Mouse (Mus musculus): Measurements from ENCODE around the gene Tmem230. TPM values are rescaled to one million over a fixed set of nuclear protein-coding genes. Genes with fewer than 3 reads are reported as not detected.
"Not testable (repeated sequence)": the region's sequence is repeated elsewhere in the genome, so short reads cannot be mapped to it uniquely, and the experiment has no call there.

Tmem230 gene
- polyA plus RNA-seq, 1 experiment from 2014 or later: 54.7 TPM

DNA sequence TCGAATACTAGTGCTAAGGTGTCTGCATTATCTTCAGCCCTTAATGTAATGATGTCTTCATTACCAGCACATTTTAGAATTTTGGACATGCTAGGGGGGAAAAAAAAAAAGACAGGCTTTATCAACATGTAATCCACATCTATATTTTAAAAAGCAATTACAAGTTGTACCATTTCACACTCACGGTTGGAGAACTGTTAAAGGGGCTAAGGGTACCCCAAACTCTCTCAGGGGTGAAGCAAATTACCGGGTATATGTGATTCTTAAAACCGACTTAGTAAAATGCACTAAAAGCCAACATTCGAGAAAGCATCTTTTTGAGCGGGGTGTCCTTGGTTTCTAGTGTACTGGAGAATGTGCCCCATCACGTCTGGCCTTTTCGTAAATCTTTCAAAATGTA is 4.3 kb upstream of the Tmem230 start:
- Histone ChIP-seq H3K9ac (replicated peaks) (peak overlapping the region; percentile 61), H3K4me1 (peaks cover 37% of the 10 kb centered on the region), H3K4me3 (peak overlapping the region; percentile 64), H3K4me2 (replicated peaks) (peak overlapping the region; percentile 64), H3K27me3 (no peaks in the 10 kb centered on the region), H3K9me3 (no peaks in the 10 kb centered on the region), H3K36me3 (no peaks in the 10 kb centered on the region), H3K27ac (replicated peaks) (no peak overlapping the region)
- no peak for ATAC-seq (ENCODE audit: low FRiP score, low read depth)
- WGBS: 11% methylated on average over 8 of the region's 8 CpGs

DNA sequence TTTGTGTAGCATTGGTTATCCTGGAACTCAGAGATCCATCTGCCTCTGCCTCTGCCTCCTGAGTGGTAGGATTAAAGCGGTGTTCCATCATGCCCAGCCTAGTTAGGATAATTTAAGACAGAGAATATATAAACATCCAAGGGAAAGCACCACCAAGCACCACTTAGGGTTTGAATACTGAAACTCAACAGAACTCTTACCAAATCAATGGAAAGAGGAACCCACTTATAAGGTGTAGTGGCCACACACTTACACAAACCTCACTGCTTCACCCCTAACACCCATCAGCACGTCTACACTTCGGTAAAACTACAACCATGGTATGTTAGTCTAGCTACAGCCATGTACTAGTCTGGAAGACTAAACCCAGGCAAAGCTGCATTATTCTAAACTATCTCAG is 4.2 kb downstream of the Tmem230 start:
- Histone ChIP-seq H3K4me3 (no peak overlapping the region), H3K27ac (replicated peaks) (no peak overlapping the region), H3K9ac (replicated peaks) (no peak overlapping the region), H3K4me2 (replicated peaks) (no peak overlapping the region), H3K4me1 (peaks cover 10% of the 10 kb centered on the region), H3K9me3 (no peaks in the 10 kb centered on the region), H3K27me3 (no peaks in the 10 kb centered on the region), H3K36me3 (peaks cover 16% of the 10 kb centered on the region; the same call in 1 of the 2 replicates)
- 90% methylated on average over 3 of the region's 3 CpGs for WGBS
- ATAC-seq (ENCODE audit: low FRiP score, low read depth): no peak

DNA sequence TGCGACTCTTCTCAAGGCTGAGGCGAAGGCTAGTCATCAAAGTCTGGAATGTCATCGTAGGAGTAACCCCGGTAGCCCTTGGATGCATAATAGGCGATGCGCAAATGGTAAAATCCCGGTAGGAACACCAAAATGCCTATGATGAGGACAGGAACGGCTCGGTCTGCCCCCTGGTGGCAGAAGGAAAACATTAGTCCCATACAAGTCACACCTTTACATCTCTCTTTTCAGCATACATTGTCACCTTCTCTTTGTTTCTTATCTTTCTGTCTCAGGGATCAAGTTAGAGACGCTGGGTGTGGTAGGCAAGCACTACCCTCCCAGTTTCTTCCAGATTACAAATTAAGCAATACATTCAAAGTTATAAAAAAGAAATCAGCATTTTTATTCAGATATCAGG is 7.2 kb downstream of the Tmem230 start:
- H3K4me1 ChIP-seq; H3K4me2 ChIP-seq (replicated peaks); H3K27ac ChIP-seq (replicated peaks); ATAC-seq (ENCODE audit: low FRiP score, low read depth); H3K9me3 ChIP-seq; H3K9ac ChIP-seq (replicated peaks); H3K27me3 ChIP-seq; H3K4me3 ChIP-seq: not testable (repeated sequence)
- peaks cover 16% of the 10 kb centered on the region; the same call in 1 of the 2 replicates for H3K36me3 ChIP-seq
- 38% methylated on average over 8 of the region's 10 CpGs for WGBS

DNA sequence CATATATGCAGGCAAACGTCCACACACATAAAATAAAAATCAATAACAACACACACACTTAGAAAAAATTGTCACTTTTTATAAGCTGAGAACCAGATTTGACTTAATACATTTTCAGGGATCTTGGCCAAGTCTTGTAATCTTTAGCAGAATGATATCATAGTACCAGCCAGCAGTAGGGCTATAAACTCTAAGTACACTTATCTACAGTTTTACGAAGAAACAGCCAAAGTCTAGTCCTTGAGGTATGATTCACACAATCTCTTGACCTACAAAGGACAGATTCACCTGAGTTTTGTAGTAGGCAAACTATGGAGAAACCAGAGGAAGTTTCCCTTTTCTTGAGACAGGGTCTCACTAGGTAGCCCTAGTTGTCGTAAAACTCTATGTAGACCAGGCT is 8.2 kb downstream of the Tmem230 start:
- not testable (repeated sequence) for H3K27me3 ChIP-seq; ATAC-seq (ENCODE audit: low FRiP score, low read depth); H3K4me2 ChIP-seq (replicated peaks); H3K9me3 ChIP-seq; H3K4me1 ChIP-seq; H3K9ac ChIP-seq (replicated peaks); H3K4me3 ChIP-seq; H3K27ac ChIP-seq (replicated peaks)
- peaks cover 13% of the 10 kb centered on the region; the same call in 1 of the 2 replicates for H3K36me3 ChIP-seq
- WGBS: 94% methylated on average over 3 of the region's 3 CpGs

DNA sequence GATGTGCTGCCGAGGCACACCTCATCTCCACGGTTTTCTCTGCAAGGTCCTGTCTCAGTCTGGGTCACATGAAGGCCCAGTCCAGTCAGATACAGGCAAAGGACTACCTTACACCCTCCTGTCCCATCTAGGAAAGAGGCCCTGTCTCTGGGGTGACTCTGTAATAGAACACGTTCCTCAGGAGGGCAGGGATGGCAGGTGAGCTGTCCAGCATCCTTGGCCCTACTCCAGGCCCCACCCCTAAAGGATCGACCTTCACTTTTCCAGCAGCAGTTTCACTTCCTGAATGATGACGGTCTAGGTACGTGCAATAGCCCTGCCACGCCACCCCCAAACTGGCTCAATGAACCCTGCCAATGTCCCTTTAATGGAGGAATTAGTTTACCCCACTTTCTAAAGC is 11.6 kb downstream of the Tmem230 start:
- Histone ChIP-seq H3K4me3 (no peak overlapping the region), H3K36me3 (no peaks in the 10 kb centered on the region), H3K9ac (replicated peaks) (no peak overlapping the region), H3K4me2 (replicated peaks) (no peak overlapping the region), H3K27ac (replicated peaks) (no peak overlapping the region), H3K9me3 (no peaks in the 10 kb centered on the region), H3K4me1 (no peaks in the 10 kb centered on the region), H3K27me3 (no peaks in the 10 kb centered on the region)
- WGBS: 82% methylated on average over 7 of the region's 7 CpGs
- no peak for ATAC-seq (ENCODE audit: low FRiP score, low read depth)

DNA sequence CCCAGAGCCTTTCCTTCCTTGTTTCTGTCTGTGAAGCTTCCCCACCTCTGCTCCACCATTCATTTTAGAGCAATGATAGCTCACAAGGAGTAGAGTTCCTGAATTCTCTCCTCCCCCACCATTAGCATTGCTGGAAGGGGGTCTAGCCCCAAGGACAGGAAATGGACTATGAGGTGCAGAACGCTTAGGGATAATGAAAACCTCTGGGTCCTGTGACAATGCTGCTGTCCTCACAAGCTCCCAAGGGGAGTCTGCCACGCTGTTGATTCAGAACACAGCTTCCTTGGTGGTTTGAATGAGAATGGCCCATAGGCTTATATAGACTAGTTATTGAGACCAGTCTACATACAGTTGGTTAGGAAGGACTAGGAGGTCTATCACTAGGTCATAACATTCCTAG is 12.3 kb downstream of the Tmem230 start:
- WGBS: 48% methylated on average over 2 of the region's 2 CpGs
- no peak overlapping the region for H3K27ac ChIP-seq (replicated peaks)
- H3K9me3 ChIP-seq: no peaks in the 10 kb centered on the region
- no peak for ATAC-seq (ENCODE audit: low FRiP score, low read depth)
- H3K9ac ChIP-seq (replicated peaks): no peak overlapping the region
- H3K4me2 ChIP-seq (replicated peaks): no peak overlapping the region
- no peaks in the 10 kb centered on the region for H3K4me1 ChIP-seq
- H3K4me3 ChIP-seq: no peak overlapping the region
- no peaks in the 10 kb centered on the region for H3K36me3 ChIP-seq
- H3K27me3 ChIP-seq: no peaks in the 10 kb centered on the region

DNA sequence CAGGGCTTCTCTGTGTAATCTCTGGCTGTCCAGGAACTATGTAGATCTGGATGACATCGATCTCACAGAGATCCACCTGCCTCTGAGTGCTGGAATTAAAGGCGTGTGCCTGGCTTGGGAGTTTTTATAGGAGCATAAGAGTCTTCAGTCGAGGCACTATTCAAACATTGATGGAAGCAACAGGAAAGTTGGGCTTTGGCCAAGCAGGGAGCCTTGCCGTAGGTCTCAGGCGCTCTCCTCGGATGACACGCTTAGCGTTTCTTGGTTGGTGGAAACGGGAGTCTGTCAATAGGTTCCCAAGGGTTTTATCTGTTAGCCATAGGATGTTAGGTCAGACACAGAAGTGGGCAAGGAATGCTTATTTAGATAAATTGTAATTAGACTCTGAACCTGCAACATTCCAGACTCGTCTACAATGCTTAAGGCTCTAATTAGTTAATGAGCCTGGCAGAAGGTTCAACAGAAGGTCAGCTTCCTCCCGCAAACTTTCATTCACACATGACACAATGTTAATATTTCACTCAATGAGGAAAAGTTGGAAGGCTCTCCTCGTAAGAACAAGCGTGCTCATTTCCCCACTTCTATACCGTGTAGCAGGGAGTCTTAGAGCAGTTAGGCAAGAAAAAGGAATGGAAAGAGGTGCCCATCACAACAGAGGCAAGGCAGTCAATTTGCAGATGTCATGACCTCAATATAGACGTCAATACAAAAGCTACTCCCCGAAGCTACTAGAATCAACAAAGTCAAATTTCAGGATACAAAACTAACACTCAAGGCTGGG is 13.4 kb downstream of the Tmem230 start:
- no peaks in the 10 kb centered on the region for H3K27me3 ChIP-seq
- no peak overlapping the region for H3K27ac ChIP-seq (replicated peaks)
- H3K4me3 ChIP-seq: no peak overlapping the region
- ATAC-seq (ENCODE audit: low FRiP score, low read depth): no peak
- 84% methylated on average over 16 of the region's 16 CpGs for WGBS
- no peaks in the 10 kb centered on the region for H3K4me1 ChIP-seq
- H3K4me2 ChIP-seq (replicated peaks): no peak overlapping the region
- H3K9me3 ChIP-seq: no peaks in the 10 kb centered on the region
- no peaks in the 10 kb centered on the region for H3K36me3 ChIP-seq
- no peak overlapping the region for H3K9ac ChIP-seq (replicated peaks)

DNA sequence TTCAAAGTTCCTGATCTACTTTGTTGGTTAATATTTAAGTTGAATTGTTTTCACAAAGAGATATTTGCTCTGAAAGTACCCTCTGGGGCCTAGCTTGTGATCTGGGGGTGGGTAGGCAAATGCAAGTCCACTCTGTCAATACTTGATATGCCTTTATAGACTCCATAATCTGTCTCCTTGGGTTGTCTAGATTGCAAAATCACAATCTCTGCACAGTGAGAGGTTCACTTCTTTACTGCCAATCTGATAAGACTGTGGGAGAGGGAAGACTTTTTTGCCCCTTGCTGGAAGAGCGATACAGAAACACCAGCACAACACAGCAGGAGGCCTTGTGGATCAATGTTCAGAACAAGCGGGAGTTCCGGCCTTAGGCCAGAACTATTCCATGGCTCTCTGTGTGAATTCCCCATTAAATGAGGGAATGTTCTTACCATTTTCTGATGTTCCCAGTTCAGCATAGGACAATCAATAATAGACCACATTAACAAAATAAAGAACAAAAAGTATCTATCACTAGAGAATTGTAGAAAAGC is 15.1 kb downstream of the Tmem230 start:
- ATAC-seq (ENCODE audit: low FRiP score, low read depth): no peak
- Histone ChIP-seq H3K27ac (replicated peaks) (no peak overlapping the region), H3K4me2 (replicated peaks) (no peak overlapping the region), H3K4me3 (no peak overlapping the region), H3K9me3 (no peaks in the 10 kb centered on the region), H3K36me3 (no peaks in the 10 kb centered on the region), H3K27me3 (no peaks in the 10 kb centered on the region), H3K4me1 (no peaks in the 10 kb centered on the region), H3K9ac (replicated peaks) (no peak overlapping the region)
- 69% methylated on average over 3 of the region's 3 CpGs for WGBS

DNA sequence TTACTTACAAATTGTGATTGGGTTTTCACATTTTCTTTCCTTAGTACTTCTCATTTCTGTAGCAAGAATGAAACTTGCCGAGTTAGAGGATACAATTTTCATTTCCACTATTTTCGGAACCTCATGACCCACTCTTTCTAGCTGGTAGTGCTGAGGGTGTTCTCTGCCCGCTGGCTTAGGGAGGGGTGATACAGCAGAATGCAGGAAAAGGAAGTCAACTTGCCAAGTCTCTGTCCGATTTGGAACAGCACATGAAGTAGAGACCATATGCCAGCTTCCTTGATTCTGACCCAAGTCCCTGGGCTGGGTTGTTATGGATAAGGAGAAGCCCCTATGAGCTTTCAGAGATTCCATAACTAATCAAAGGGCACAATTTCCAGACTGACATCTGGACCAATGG is 23.2 kb downstream of the Tmem230 start:
- no peak overlapping the region for H3K9ac ChIP-seq (replicated peaks)
- no peak overlapping the region for H3K4me3 ChIP-seq
- no peak overlapping the region for H3K4me2 ChIP-seq (replicated peaks)
- H3K36me3 ChIP-seq: no peaks in the 10 kb centered on the region
- H3K9me3 ChIP-seq: no peaks in the 10 kb centered on the region
- H3K27me3 ChIP-seq: no peaks in the 10 kb centered on the region
- H3K27ac ChIP-seq (replicated peaks): no peak overlapping the region
- WGBS: 93% methylated on average over 4 of the region's 4 CpGs
- no peaks in the 10 kb centered on the region for H3K4me1 ChIP-seq
- no peak for ATAC-seq (ENCODE audit: low FRiP score, low read depth)

DNA sequence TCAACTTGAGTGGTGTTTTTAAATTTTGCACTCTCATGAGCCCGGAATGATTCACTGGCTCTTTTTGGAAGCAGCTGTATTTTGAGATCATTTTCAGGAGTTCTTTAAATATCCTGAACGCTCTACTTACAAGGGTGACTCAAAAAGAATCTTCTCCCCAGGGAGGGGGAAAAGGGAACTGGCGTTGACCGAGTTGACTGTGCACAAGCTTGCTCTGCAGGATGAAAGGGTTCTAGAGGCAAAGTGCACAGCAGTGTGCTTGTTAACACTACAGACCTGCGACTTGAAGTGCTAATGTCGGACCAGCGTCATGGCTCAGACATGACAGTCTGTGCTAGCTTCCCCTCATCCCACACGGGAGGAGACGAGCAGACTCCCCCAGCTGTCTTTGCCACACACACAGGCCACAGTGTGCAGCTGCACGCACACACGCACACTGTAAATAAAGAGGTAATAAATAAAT is 26.0 kb downstream of the Tmem230 start:
- WGBS: 79% methylated on average over 11 of the region's 11 CpGs
- Histone ChIP-seq H3K4me3 (no peak overlapping the region), H3K36me3 (no peaks in the 10 kb centered on the region), H3K4me1 (no peaks in the 10 kb centered on the region), H3K9me3 (no peaks in the 10 kb centered on the region), H3K27ac (replicated peaks) (no peak overlapping the region), H3K9ac (replicated peaks) (no peak overlapping the region), H3K4me2 (replicated peaks) (no peak overlapping the region), H3K27me3 (no peaks in the 10 kb centered on the region)
- no peak for ATAC-seq (ENCODE audit: low FRiP score, low read depth)

DNA sequence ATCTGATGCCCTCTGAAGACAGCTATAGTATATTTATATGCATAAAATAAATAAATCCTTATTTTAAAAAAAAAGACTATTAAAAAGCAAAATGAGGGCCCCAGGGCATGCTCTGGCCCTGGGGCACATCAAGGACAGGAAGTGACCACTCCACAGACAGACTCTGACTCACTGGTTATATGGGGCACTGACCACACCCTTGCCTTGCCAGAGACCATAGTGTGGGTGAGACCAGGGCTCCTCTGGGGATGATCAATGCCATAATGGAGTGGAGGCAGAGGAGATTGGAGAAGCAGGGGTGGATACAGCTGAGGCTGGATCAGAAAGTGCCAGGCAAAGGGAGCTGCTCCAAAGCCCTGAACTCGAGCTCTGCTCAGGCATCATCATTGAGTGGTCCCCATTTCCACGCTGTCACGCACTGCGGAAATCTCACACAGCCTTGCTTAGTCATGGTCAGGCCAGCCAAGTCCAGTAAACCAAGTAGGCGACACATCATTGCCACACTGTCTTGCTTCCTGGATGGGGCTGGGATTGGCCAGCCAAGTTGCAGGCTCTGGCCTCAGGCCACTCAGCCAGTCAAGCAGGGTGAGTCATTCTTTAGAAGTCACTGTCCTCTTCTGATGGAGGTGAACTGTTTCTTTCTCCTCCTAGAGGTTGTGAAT is 35.5 kb downstream of the Tmem230 start:
- ATAC-seq (ENCODE audit: low FRiP score, low read depth): no peak

DNA sequence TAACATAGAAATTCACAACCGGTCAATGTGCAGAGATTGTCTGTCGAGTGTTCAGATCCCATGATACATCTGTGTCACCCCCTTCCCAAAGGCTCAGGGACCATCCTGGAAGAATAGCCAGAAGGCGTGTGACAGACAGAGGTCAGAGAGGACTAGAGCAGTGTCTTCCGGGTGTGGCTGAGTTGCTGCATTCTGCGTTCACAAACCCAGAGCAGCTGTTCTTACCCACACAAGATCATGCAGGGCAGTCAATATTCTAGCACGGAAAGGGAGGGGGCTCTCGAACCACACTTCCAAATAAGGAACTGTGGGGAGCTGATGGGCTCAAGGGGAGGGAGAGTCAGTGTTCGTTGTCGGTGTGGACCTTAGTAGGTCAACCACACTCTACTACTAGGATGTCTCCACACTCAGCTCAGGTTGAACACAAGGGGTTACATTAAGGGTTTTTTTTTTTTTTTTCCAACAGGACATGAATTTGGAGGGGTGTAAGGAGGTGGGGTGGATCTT is 36.7 kb downstream of the Tmem230 start:
- H3K36me3 ChIP-seq: no peaks in the 10 kb centered on the region
- no peaks in the 10 kb centered on the region for H3K4me1 ChIP-seq
- no peaks in the 10 kb centered on the region for H3K27me3 ChIP-seq
- no peak for ATAC-seq (ENCODE audit: low FRiP score, low read depth)
- H3K9me3 ChIP-seq: no peaks in the 10 kb centered on the region
- no peak overlapping the region for H3K27ac ChIP-seq (replicated peaks)
- H3K4me2 ChIP-seq (replicated peaks): no peak overlapping the region
- H3K4me3 ChIP-seq: no peak overlapping the region
- WGBS: 92% methylated on average over 9 of the region's 9 CpGs
- no peak overlapping the region for H3K9ac ChIP-seq (replicated peaks)

More for the DNA sequence above, 35.5 kb downstream of the Tmem230 start:
- no peak overlapping the region for H3K4me3 ChIP-seq
- no peak overlapping the region for H3K4me2 ChIP-seq (replicated peaks)
- WGBS: 83% methylated on average over 5 of the region's 5 CpGs
- H3K9ac ChIP-seq (replicated peaks): no peak overlapping the region
- H3K27ac ChIP-seq (replicated peaks): no peak overlapping the region
- no peaks in the 10 kb centered on the region for H3K27me3 ChIP-seq
- no peaks in the 10 kb centered on the region for H3K9me3 ChIP-seq
- no peaks in the 10 kb centered on the region for H3K4me1 ChIP-seq
- H3K36me3 ChIP-seq: no peaks in the 10 kb centered on the region

Measured in midbrain, embryonic 12.5 days (tissue).